Mouse (Mus musculus) erythroid progenitor cell, adult 5-6 weeks (primary cell): ENCODE results near the gene Olfr480. TPM values are rescaled to one million over a fixed set of nuclear protein-coding genes. Genes with fewer than 3 reads are reported as not detected.

Source experiments
- ATAC-seq: replicated peaks from 2 replicates; pipeline ENCODE4 v1.8.0; 2016; ENCODE audit warnings: moderate number of reproducible peaks, mild to moderate bottlenecking, moderate TSS enrichment, inconsistent platforms; ENCODE audit not compliant: poor library complexity, low FRiP score, severe bottlenecking
- total RNA-seq, 2 experiments: library from RNA; stranded (forward) in 1 of 2; stranded (reverse) in 1 of 2; fragments of 150-400 nt in 1 of 2; fragments of 186-747, 209-891 nt in 1 of 2; gene quantifications; 2 replicates each; pipeline versions ENCODE4 v1.2.3 to v1.2.4; 2015 to 2017; ENCODE audit warnings: low replicate concordance in 2 of 2

The Olfr480 gene
- not detected in 2 replicates for total RNA-seq (2015; ENCODE audit: low replicate concordance)
- total RNA-seq (2017; ENCODE audit: low replicate concordance): not detected in 2 replicates

- no peak for ATAC-seq
Observed at GRCm38 (mm10) chr7:108067246-108067645, at the start of gene Olfr480. Gene Olfr480, minus strand, starts transcription at chr7:108067346.

GRCm38 (mm10) chr7:108100549-108100948 is 33.4 kb upstream of the Olfr480 start, which contains the start of gene Olfr483:
Gene Olfr483, plus strand, starts transcription at chr7:108100849.
- ATAC-seq: no peak

- ATAC-seq: no peak
Observed at GRCm38 (mm10) chr7:108097486-108097885, 30.3 kb upstream of the Olfr480 start, which contains the start of gene Olfr482. Gene Olfr482, minus strand, starts transcription at chr7:108097586.

- no peak for ATAC-seq
Observed at GRCm38 (mm10) chr7:108079555-108079954, 12.4 kb upstream of the Olfr480 start, which contains the start of gene Olfr481. Gene Olfr481, plus strand, starts transcription at chr7:108079855.

- ATAC-seq: no peak
Observed at GRCm38 (mm10) chr7:108050393-108050792, 16.8 kb downstream of the Olfr480 start, which contains the start of gene Olfr479. Gene Olfr479, plus strand, starts transcription at chr7:108050693.

GRCm38 (mm10) chr7:108033889-108034288 is 33.3 kb downstream of the Olfr480 start, which contains the start of gene Olfr478:
Gene Olfr478, minus strand, starts transcription at chr7:108033989.
- ATAC-seq: no peak

Other genes with a start within 250 kb of the Olfr480 start
- gene Olfr469, start 241.8 kb downstream of the Olfr480 start, total RNA-seq (2015; ENCODE audit: low replicate concordance): not detected in 2 replicates
- not detected in 2 replicates for gene Olfr469, start 241.8 kb downstream of the Olfr480 start, total RNA-seq (2017; ENCODE audit: low replicate concordance)
- gene Olfr470, start 219.9 kb downstream of the Olfr480 start, total RNA-seq (2015; ENCODE audit: low replicate concordance): not detected in 2 replicates
- not detected in 2 replicates for gene Olfr470, start 219.9 kb downstream of the Olfr480 start, total RNA-seq (2017; ENCODE audit: low replicate concordance)
- not detected in 2 replicates for gene Olfr472, start 169.4 kb downstream of the Olfr480 start, total RNA-seq (2015; ENCODE audit: low replicate concordance)
- not detected in 2 replicates for gene Olfr472, start 169.4 kb downstream of the Olfr480 start, total RNA-seq (2017; ENCODE audit: low replicate concordance)
- not detected in 2 replicates for gene Olfr473, start 136.9 kb downstream of the Olfr480 start, total RNA-seq (2015; ENCODE audit: low replicate concordance)
- not detected in 2 replicates for gene Olfr473, start 136.9 kb downstream of the Olfr480 start, total RNA-seq (2017; ENCODE audit: low replicate concordance)
- not detected in 2 replicates for gene Olfr474, start 112.7 kb downstream of the Olfr480 start, total RNA-seq (2015; ENCODE audit: low replicate concordance)
- gene Olfr474, start 112.7 kb downstream of the Olfr480 start, total RNA-seq (2017; ENCODE audit: low replicate concordance): not detected in 2 replicates
- gene Olfr476, start 102.5 kb downstream of the Olfr480 start, total RNA-seq (2015; ENCODE audit: low replicate concordance): not detected in 2 replicates
- gene Olfr476, start 102.5 kb downstream of the Olfr480 start, total RNA-seq (2017; ENCODE audit: low replicate concordance): not detected in 2 replicates
- not detected in 2 replicates for gene Olfr477, start 80.7 kb downstream of the Olfr480 start, total RNA-seq (2015; ENCODE audit: low replicate concordance)
- gene Olfr477, start 80.7 kb downstream of the Olfr480 start, total RNA-seq (2017; ENCODE audit: low replicate concordance): not detected in 2 replicates
- not detected in 2 replicates for gene Olfr478, start 33.4 kb downstream of the Olfr480 start, total RNA-seq (2015; ENCODE audit: low replicate concordance)
- not detected in 2 replicates for gene Olfr478, start 33.4 kb downstream of the Olfr480 start, total RNA-seq (2017; ENCODE audit: low replicate concordance)
- not detected in 2 replicates for gene Olfr479, start 16.7 kb downstream of the Olfr480 start, total RNA-seq (2015; ENCODE audit: low replicate concordance)
- gene Olfr479, start 16.7 kb downstream of the Olfr480 start, total RNA-seq (2017; ENCODE audit: low replicate concordance): not detected in 2 replicates
- gene Olfr481, start 12.5 kb upstream of the Olfr480 start, total RNA-seq (2015; ENCODE audit: low replicate concordance): not detected in 2 replicates
- not detected in 2 replicates for gene Olfr481, start 12.5 kb upstream of the Olfr480 start, total RNA-seq (2017; ENCODE audit: low replicate concordance)
- not detected in 2 replicates for gene Olfr482, start 30.2 kb upstream of the Olfr480 start, total RNA-seq (2015; ENCODE audit: low replicate concordance)
- gene Olfr482, start 30.2 kb upstream of the Olfr480 start, total RNA-seq (2017; ENCODE audit: low replicate concordance): not detected in 2 replicates
- gene Olfr483, start 33.5 kb upstream of the Olfr480 start, total RNA-seq (2015; ENCODE audit: low replicate concordance): not detected in 2 replicates
- not detected in 2 replicates for gene Olfr483, start 33.5 kb upstream of the Olfr480 start, total RNA-seq (2017; ENCODE audit: low replicate concordance)
- not detected in 2 replicates for gene Olfr484, start 60.1 kb upstream of the Olfr480 start, total RNA-seq (2015; ENCODE audit: low replicate concordance)
- not detected in 2 replicates for gene Olfr484, start 60.1 kb upstream of the Olfr480 start, total RNA-seq (2017; ENCODE audit: low replicate concordance)
- not detected in 2 replicates for gene Olfr485, start 92.5 kb upstream of the Olfr480 start, total RNA-seq (2015; ENCODE audit: low replicate concordance)
- not detected in 2 replicates for gene Olfr485, start 92.5 kb upstream of the Olfr480 start, total RNA-seq (2017; ENCODE audit: low replicate concordance)
- not detected in 2 replicates for gene Olfr486, start 105.4 kb upstream of the Olfr480 start, total RNA-seq (2015; ENCODE audit: low replicate concordance)
- not detected in 2 replicates for gene Olfr486, start 105.4 kb upstream of the Olfr480 start, total RNA-seq (2017; ENCODE audit: low replicate concordance)
- not detected in 2 replicates for gene Olfr487, start 147.3 kb upstream of the Olfr480 start, total RNA-seq (2015; ENCODE audit: low replicate concordance)
- gene Olfr487, start 147.3 kb upstream of the Olfr480 start, total RNA-seq (2017; ENCODE audit: low replicate concordance): not detected in 2 replicates
- not detected in 2 replicates for gene Olfr488, start 191.0 kb upstream of the Olfr480 start, total RNA-seq (2015; ENCODE audit: low replicate concordance)
- not detected in 2 replicates for gene Olfr488, start 191.0 kb upstream of the Olfr480 start, total RNA-seq (2017; ENCODE audit: low replicate concordance)
- not detected in 2 replicates for gene Olfr490, start 221.6 kb upstream of the Olfr480 start, total RNA-seq (2015; ENCODE audit: low replicate concordance)
- gene Olfr490, start 221.6 kb upstream of the Olfr480 start, total RNA-seq (2017; ENCODE audit: low replicate concordance): not detected in 2 replicates
- not detected in 2 replicates for gene Olfr491, start 246.1 kb upstream of the Olfr480 start, total RNA-seq (2015; ENCODE audit: low replicate concordance)
- not detected in 2 replicates for gene Olfr491, start 246.1 kb upstream of the Olfr480 start, total RNA-seq (2017; ENCODE audit: low replicate concordance)